Mouse (Mus musculus) MEL (cell line): ENCODE measurements around the gene Acss3.

Experiments used
- E2F4 ChIP-seq: IDR thresholded peaks from 2 replicates; pipeline ENCODE4 v1.6.1; 2011; ENCODE audit warnings: low read depth, low read length, improper control_type of control experiment, borderline replicate concordance
- SMC3 ChIP-seq: IDR thresholded peaks from 2 replicates; pipeline ENCODE4 v1.6.1; 2011; ENCODE audit warnings: low read depth, low read length, improper control_type of control experiment

DNA sequence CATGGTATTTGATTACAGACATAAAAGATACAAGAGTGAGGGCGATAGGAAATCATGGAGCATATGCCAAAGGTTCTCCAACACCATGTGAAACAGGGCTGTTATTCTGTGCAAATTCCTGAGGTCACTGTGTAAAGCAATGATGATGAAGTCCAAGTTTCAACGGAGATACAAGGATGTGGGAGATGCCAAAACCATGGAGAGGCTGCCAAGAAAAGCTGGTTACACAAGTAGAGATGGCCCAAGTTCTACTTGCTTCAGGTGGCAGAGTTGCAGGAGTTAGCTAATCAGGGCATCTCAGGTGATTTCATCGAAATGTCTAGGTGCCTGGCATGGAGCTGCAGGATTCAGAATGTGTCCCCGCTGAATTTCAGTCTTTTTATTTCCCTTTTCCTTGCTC is 84.3 kb downstream of the Acss3 start:
- no peak for TF ChIP-seq E2F4
- no peak for TF ChIP-seq SMC3
